Mouse (Mus musculus) embryo, embryonic 11 days (tissue): ENCODE measurements around the gene Vps45.
A peak's percentile ranks its signal among the peaks of the same experiment; 100 is the strongest.
"Not testable (repeated sequence)": the region's sequence is repeated elsewhere in the genome, so short reads cannot be mapped to it uniquely, and the experiment has no call there.

Source experiments
- DNase-seq: peaks from one replicate; pipeline ENCODE4 v3.0.0-alpha.2; 2015

The Vps45 gene

DNA sequence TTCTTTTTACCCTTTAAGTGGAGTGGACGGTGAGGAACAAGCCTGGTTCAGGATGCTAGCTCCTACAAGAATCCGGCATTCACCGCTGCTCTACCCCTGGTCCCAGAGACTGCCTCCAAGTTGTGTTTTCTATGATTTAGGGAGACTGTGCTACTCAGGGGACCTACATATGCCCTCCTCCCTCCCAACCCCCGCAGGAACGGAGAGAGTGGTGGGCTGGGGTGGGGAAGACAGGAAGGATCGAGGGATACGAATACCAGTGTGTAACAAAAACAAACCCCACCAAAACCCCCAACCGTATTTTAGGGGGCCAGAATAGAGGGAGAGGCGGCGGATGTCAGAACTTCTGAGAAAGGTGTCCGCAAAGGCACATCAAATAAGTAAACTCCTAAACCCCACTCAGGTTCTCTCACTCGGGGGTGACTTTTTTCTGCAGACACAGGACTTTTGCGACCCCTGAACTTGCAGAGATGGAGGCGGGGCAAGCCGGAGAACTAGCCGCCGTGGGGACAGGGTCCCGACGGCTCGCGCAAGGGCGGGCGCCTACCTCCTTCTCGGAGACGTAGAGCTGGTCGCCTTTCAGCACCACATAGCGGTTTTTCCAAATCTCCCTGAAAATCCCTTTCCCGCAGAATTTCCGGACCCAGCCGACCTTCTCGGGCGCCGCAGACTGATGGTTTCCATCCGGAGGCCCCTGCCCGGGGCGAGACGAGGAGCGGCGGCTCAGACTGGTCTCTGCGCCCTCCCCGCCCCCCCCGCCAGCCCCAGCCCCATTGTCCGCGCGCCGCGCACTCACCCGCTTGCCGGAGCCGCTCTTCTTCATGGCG, 63.1 kb downstream of the Vps45 start:
- peak; percentile 81 for DNase-seq

DNA sequence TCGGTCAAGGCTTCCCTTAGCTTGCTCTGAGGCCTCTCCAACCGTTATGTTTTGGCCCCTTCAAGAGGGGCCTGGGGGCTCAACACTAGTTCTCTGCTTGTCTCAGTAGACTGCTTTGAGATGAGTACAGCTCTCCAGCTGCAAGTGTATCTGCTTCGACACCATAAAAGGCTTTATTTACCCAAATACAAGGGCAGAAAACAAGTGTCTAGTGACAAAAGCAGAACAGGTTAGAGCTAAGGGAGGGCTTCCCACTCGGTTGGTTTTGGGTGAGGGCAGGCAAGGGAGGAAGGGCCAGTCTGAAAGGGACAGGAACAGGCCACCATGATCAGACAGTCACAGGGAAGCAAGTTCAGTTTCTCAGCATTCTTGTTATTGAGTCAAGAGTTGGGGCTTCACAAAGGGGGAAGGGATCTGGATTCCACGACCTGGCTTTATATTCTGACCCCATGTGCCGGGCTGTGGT, 63.9 kb downstream of the Vps45 start:
- no peak for DNase-seq

DNA sequence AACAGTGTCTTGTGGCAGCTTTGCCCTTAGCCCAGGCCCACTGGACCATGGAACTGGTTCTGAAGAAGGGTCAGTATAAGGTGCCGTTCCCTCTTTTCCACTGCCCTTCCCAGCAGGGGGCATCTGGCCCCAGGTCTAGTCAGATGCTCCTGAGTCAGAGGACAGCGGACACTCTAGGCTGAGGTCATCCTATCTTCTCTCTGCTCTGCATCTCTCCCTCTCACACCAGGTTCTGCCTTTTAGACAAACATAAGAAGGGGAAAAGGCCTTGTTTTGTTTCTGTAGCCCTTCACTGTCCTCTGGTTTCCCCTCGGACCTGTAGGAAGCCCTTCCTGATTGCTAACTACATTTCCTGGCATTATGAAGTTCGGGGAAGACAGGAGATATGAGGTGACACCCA, 64.4 kb downstream of the Vps45 start:
- DNase-seq, result peak; percentile 53

- no peak for DNase-seq
Observed at GRCm38 (mm10) chr3:95992990-95993603, 65.2 kb downstream of the Vps45 start.

- no peak for DNase-seq
Observed at GRCm38 (mm10) chr3:95990413-95990941, 67.8 kb downstream of the Vps45 start.

DNA sequence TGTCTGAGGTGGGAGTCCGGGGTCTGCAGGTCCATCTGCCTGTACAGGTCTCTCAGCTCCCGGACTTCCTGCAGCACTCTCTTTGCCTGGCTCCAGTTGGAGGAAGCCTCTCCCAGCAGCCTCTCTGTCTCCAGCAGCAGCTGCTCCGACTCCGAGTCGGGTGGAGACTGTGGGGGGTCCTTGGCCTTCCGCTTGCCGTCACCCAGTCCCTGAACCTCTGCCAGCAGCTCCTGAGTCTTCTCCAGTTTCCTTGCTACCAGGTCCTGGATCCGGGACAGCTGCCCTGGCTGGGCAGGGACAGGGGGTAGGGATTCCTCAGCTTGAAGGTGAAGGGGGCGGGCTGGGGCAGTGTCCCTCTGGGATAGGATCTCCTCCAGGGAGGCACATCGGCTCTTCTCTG, 69.3 kb downstream of the Vps45 start:
- DNase-seq, result no peak

- no peak for DNase-seq
Observed at GRCm38 (mm10) chr3:95988138-95988537, 70.1 kb downstream of the Vps45 start.

- DNase-seq, result no peak
Observed at GRCm38 (mm10) chr3:95987386-95988110, 70.7 kb downstream of the Vps45 start.

GRCm38 (mm10) chr3:95986984-95987383, 71.3 kb downstream of the Vps45 start:
- no peak for DNase-seq

DNA sequence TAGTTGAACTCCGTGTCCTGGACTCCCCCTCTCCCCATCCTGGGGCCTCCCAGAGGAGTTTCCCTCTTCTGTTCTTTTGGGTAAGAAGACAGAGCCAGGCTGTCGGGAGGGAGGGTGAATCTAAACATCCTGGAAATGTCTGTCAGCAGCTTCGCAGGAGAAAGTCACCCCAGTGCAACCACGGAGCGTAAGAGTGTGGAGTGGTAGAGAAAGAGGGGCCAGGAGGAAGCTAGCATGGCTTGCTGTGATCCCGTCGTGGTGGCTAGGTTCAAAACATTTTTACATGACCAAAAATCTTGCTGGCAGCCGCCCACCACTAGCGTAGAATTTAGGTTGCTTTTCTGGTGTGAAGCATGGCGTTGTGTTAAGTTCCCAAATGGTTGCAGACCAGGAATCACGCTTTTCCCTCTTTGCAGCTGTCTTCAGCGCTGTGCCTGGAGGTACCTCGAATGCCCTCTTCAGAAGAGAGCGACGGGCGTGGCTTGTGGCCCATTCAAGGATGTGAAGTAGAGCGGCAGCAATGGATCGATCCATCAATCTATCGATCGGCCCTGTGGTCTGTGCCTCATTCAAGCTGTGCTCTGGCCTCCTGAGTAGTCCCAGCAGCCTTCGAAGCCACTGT, 72.2 kb downstream of the Vps45 start:
- DNase-seq, result peak; percentile 89

DNA sequence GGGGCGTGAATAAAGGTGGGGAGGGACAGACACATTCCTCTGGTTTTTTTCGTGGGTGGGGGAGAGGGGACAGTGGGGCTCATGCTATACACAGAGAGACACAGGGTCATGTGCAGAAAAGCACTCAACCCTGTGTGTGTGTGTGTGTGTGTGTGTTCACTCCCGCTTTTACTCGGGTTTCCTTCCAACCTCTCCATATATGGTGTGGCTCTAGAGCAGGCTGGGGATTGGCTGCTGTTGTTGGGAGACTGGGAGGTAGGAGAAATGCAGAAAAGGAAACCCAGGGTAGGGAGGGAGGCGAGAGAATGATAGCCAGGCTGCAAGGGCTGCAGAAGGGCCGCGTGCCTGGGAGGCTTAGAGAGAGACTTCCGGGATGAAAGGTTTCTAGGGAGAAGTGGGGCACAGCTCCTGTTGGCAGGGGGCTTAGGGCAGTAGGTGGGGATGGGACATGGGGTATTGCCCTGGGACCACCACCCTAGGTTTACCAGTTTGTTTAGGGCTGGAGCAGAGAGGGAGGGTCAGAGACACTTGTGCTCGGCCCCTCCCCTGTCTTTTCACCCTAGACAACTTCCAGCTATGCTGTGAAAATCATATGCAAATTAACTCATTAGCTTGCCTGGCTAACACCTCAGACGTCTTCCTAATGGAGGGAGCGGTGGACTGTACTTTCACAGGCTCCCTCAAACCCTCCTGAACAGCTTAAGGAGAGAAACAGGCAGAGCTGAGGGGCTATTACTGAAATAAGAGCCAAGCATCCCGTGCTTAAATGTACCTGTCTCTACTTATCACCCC, 72.9 kb downstream of the Vps45 start:
- peak; percentile 88 for DNase-seq

DNA sequence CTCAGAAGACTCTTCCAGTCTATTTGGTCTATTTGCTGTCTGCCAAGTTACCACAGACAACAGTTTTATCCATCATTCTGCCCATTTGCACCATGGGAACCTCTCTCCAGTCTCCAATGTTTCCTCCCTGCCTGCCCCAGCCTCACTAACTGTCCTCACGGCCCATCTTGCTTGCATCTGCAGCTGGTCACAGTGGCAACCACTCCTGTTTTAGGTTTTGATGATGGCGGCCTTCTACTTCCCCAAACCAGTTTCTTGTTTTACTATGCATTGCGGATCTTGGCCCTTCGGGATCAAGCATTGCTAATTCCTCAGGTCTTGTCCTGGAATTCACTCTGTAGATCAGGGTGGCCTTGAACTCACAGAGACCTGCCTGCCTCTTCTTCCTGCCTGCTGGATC, 76.1 kb downstream of the Vps45 start:
- DNase-seq, result no peak

DNA sequence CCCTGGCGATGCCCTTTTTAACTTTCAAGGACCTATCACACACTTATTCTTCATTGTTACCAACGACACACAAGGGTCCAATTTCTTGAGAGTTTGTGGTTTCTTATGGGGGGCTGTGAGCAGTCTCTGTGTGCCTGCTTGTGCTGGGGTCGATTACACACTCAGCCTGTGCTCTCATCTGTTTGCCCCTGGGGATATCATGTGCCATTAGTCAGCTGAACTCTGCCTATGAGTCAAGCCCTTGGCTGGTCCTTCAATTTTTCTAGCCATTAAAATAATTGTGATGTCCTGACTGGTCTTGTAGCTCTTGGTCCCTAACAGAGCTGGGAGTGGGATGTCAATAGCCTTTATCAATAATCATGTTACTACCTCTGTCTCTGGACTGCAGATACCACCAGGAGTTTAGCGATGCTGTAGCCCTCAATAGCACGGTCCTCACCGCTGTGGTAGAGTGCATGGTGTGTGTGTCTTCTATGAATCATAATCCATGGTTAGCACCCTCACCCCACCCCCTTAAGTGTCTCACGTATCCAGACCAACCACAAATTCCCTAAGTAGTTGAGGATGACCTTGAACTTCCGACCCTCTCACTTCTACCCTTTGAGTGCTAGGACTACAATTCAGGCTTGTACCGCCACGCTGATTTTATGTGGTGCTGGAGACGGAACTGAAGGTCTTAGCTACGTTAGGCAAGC, 77.8 kb downstream of the Vps45 start:
- no peak for DNase-seq

DNA sequence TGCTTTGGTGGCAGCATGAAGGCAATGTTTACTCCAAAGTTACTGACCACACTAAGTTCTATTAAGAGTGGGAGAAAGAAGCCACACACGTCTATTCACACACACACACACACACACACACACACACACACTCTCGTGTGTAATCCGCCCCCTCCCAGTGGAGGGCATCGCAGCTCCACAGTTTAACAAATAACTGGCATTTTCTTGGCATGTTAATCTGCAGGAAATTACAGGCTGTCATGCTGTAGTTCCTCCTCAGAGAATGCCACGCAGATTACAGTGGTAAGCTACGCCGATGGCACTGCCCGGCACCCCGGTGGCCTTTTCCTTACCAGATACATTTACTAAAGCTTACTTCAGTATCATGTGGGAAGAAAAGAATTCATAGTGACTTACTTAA, 80.0 kb downstream of the Vps45 start:
- no peak for DNase-seq

- not testable (repeated sequence) for DNase-seq
Observed at GRCm38 (mm10) chr3:95977587-95977986, 80.7 kb downstream of the Vps45 start.

GRCm38 (mm10) chr3:95977079-95977478, 81.2 kb downstream of the Vps45 start:
- no peak for DNase-seq

GRCm38 (mm10) chr3:95972873-95973634, 85.2 kb downstream of the Vps45 start:
- DNase-seq, result peak; percentile 88

- DNase-seq, result no peak
Observed at GRCm38 (mm10) chr3:95972251-95972872, 85.9 kb downstream of the Vps45 start.

- not testable (repeated sequence) for DNase-seq
Observed at GRCm38 (mm10) chr3:95970661-95971060, 87.6 kb downstream of the Vps45 start.

GRCm38 (mm10) chr3:95969277-95969676, 89.0 kb downstream of the Vps45 start:
- no peak for DNase-seq
